In genomic region chr13:37966256-37967051, GRCm38 (mm10) we compare ENCODE assay signal across 14 mouse cellular contexts. TPM values are rescaled to one million over a fixed set of nuclear protein-coding genes. Genes with fewer than 3 reads are reported as not detected.
DNase-seq lines count a peak whose midpoint lies in the region; ATAC-seq lines count a peak whose summit lies in the region.
"Had no signal": no experiment of that assay in that cellular context is flagged by ENCODE, and none has a peak within 500 bp of the region (broad histone marks: within the 10 kb centered on the region; RNA-seq: fewer than 3 reads in every experiment).

No protein-coding gene starts in this region.

- 85% methylated on average over 15 of the region's 15 CpGs for WGBS in hindbrain, embryonic 10.5 days
- WGBS in hindbrain, embryonic 14.5 days: 76% methylated on average over 15 of the region's 15 CpGs
- WGBS in embryonic facial prominence, embryonic 11.5 days: 75% methylated on average over 15 of the region's 15 CpGs
- WGBS in midbrain, embryonic 13.5 days: 77% methylated on average over 15 of the region's 15 CpGs

- H3K27me3 ChIP-seq in hindbrain, embryonic 10.5 days (ENCODE audit: insufficient read depth, poor library complexity, severe bottlenecking): peaks cover 13% of the 10 kb centered on the region
- no peaks in the 10 kb centered on the region for H3K27me3 ChIP-seq in hindbrain, embryonic 14.5 days (ENCODE audit: control insufficient read depth, insufficient read depth, low read length)
- H3K27me3 ChIP-seq in embryonic facial prominence, embryonic 11.5 days (ENCODE audit: control insufficient read depth, insufficient read depth, low read length): no peaks in the 10 kb centered on the region
- H3K27me3 ChIP-seq in midbrain, embryonic 13.5 days: peaks cover 11% of the 10 kb centered on the region; the same call in 1 of the 2 replicates
- H3K27me3 ChIP-seq: megakaryocyte, embryonic 14.5 days had no signal

- H3K27ac ChIP-seq in hindbrain, embryonic 10.5 days: peak overlapping the region; percentile 75
- H3K27ac ChIP-seq in hindbrain, embryonic 14.5 days: no peak overlapping the region
- H3K27ac ChIP-seq in embryonic facial prominence, embryonic 11.5 days (replicated peaks; ENCODE audit: low read depth, low read length): no peak overlapping the region
- H3K27ac ChIP-seq in midbrain, embryonic 13.5 days: peak overlapping the region; percentile 39; the same call in 1 of the 2 replicates

- H3K4me3 ChIP-seq in hindbrain, embryonic 10.5 days: no peak overlapping the region
- no peak overlapping the region for H3K4me3 ChIP-seq in hindbrain, embryonic 14.5 days (replicated peaks; ENCODE audit: low read length)
- no peak overlapping the region for H3K4me3 ChIP-seq in embryonic facial prominence, embryonic 11.5 days (ENCODE audit: low read depth, low read length)
- no peak overlapping the region for H3K4me3 ChIP-seq in midbrain, embryonic 13.5 days (replicated peaks)
- H3K4me3 ChIP-seq: megakaryocyte, embryonic 14.5 days had no signal

- ATAC-seq in hindbrain, embryonic 14.5 days (ENCODE audit: low FRiP score): no peak
- no peak for ATAC-seq in embryonic facial prominence, embryonic 11.5 days (replicated peaks; ENCODE audit: insufficient number of reproducible peaks, low FRiP score, low TSS enrichment, low read depth)
- no peak for ATAC-seq in midbrain, embryonic 13.5 days
- ATAC-seq: forebrain, embryonic 16.5 days had no signal

- H3K4me2 ChIP-seq in hindbrain, embryonic 14.5 days (replicated peaks): no peak overlapping the region
- H3K4me2 ChIP-seq in embryonic facial prominence, embryonic 11.5 days (ENCODE audit: low read depth, low read length): no peak overlapping the region
- H3K4me2 ChIP-seq in midbrain, embryonic 13.5 days (replicated peaks): no peak overlapping the region

- H3K36me3 ChIP-seq in hindbrain, embryonic 10.5 days: no peaks in the 10 kb centered on the region
- H3K36me3 ChIP-seq in hindbrain, embryonic 14.5 days (replicated peaks; ENCODE audit: control insufficient read depth, insufficient read depth): no peaks in the 10 kb centered on the region
- H3K36me3 ChIP-seq in embryonic facial prominence, embryonic 11.5 days (replicated peaks; ENCODE audit: control insufficient read depth, insufficient read depth, low read depth, low read length): no peaks in the 10 kb centered on the region
- no peaks in the 10 kb centered on the region for H3K36me3 ChIP-seq in midbrain, embryonic 13.5 days

- H3K4me1 ChIP-seq in hindbrain, embryonic 10.5 days (replicated peaks): peaks cover 51% of the 10 kb centered on the region
- 0 out of 2 replicates have a peak, but pooled peaks cover 9% of the 10 kb centered on the region for H3K4me1 ChIP-seq in hindbrain, embryonic 14.5 days (replicated peaks; ENCODE audit: control insufficient read depth, insufficient read depth, low read length)
- H3K4me1 ChIP-seq in embryonic facial prominence, embryonic 11.5 days (ENCODE audit: control insufficient read depth, insufficient read depth, low read length): peaks cover 5% of the 10 kb centered on the region; the same call in 1 of the 2 replicates
- H3K4me1 ChIP-seq in midbrain, embryonic 13.5 days (replicated peaks): peaks cover 36% of the 10 kb centered on the region

- no peaks in the 10 kb centered on the region for H3K9me3 ChIP-seq in hindbrain, embryonic 10.5 days
- no peaks in the 10 kb centered on the region for H3K9me3 ChIP-seq in hindbrain, embryonic 14.5 days (ENCODE audit: control insufficient read depth, low read length)
- no peaks in the 10 kb centered on the region for H3K9me3 ChIP-seq in embryonic facial prominence, embryonic 11.5 days (replicated peaks; ENCODE audit: control insufficient read depth, low read length)
- H3K9me3 ChIP-seq in midbrain, embryonic 13.5 days: no peaks in the 10 kb centered on the region
- H3K9me3 ChIP-seq: megakaryocyte, embryonic 14.5 days had no signal

- H3K9ac ChIP-seq in hindbrain, embryonic 14.5 days: no peak overlapping the region
- no peak overlapping the region for H3K9ac ChIP-seq in embryonic facial prominence, embryonic 11.5 days (replicated peaks; ENCODE audit: low read length)
- no peak overlapping the region for H3K9ac ChIP-seq in midbrain, embryonic 13.5 days (replicated peaks)

- DNase-seq in hindbrain, embryonic 10.5 days (ENCODE audit: low spot score): no peak
- DNase-seq in hindbrain, embryonic 14.5 days (ENCODE audit: low spot score): no peak
- DNase-seq in lung, postnatal 10 days: peak; percentile 42
- DNase-seq in lung, adult 18-20 months: no peak
- DNase-seq in embryonic facial prominence, embryonic 11.5 days (ENCODE audit: low spot score): peak; percentile 27
- no peak for DNase-seq in urinary bladder, postnatal 4 days (ENCODE audit: low spot score in 2 of 2)
- DNase-seq in testis, postnatal 14 days (ENCODE audit: low spot score): no peak
- DNase-seq: adrenal gland, postnatal 10 days; cerebellum, adult 18-20 months; layer of hippocampus, adult 9-11 months; thymus, postnatal 36 days had no signal

RNA-seq across cellular contexts. Expression of gene Ssr1, which starts 27.6 kb away (rescaled TPM):
- polyA plus RNA-seq in hindbrain, embryonic 10.5 days (2016; fragmentation: Nextera tagmentation; extraction: Ambion mirVana): 83.6 and 103 TPM in 2 replicates
- 67.8 and 74.8 TPM in 2 replicates for polyA plus RNA-seq in hindbrain, embryonic 14.5 days (2014; fragmentation: Nextera tagmentation; extraction: Ambion mirVana)
- polyA plus RNA-seq in embryonic facial prominence, embryonic 11.5 days (2014; fragmentation: Nextera tagmentation; extraction: Ambion mirVana): 128 and 137 TPM in 2 replicates
- 60.4 and 80.5 TPM in 2 replicates for polyA plus RNA-seq in midbrain, embryonic 13.5 days (2015; fragmentation: Nextera tagmentation; extraction: Ambion mirVana)

Comparison
In these comparisons a context has a peak if more than half of its experiments do, and no peak if none do; other contexts are left out.
1. DNase-seq: peak in lung, postnatal 10 days (single experiment) and embryonic facial prominence, embryonic 11.5 days (single experiment); none in hindbrain, embryonic 10.5 days (single experiment), hindbrain, embryonic 14.5 days (single experiment), lung, adult 18-20 months (0 of 2), urinary bladder, postnatal 4 days (0 of 2) and testis, postnatal 14 days (single experiment).
2. H3K27ac ChIP-seq: peak in hindbrain, embryonic 10.5 days (single experiment) and midbrain, embryonic 13.5 days (single experiment); none in hindbrain, embryonic 14.5 days (single experiment) and embryonic facial prominence, embryonic 11.5 days (single experiment).